Mouse (Mus musculus): ENCODE results near the gene Rhov. TPM values are rescaled to one million over a fixed set of nuclear protein-coding genes. Genes with fewer than 3 reads are reported as not detected.

Gene Rhov
- polyA plus RNA-seq, 1 experiment from 2014 or later, result 1.3 TPM

- WGBS, result 46% methylated on average over 5 of the region's 5 CpGs
- H3K9me3 ChIP-seq (ENCODE audit: control insufficient read depth), result no peaks in the 10 kb centered on the region
- H3K4me1 ChIP-seq (replicated peaks; ENCODE audit: control insufficient read depth, insufficient read depth, low read length), result peaks cover 7% of the 10 kb centered on the region; the same call in 1 of the 2 replicates
- peaks cover 3% of the 10 kb centered on the region for H3K27me3 ChIP-seq (replicated peaks; ENCODE audit: control insufficient read depth, insufficient read depth, low read length)
- 0 out of 2 replicates have a peak overlapping the region, but pooled peaks have one; percentile 1 for H3K4me2 ChIP-seq (replicated peaks; ENCODE audit: low read depth)
- H3K4me3 ChIP-seq (ENCODE audit: low read depth, low read length), result no peak overlapping the region
- ATAC-seq, result peak; percentile 8
- TF ChIP-seq CTCF (IDR thresholded peaks at IDR 0.05; ENCODE audit: low read depth), result no peak
- no peak overlapping the region for H3K27ac ChIP-seq (ENCODE audit: low read depth, low read length)
- peaks cover 19% of the 10 kb centered on the region; the same call in 1 of the 2 replicates for H3K36me3 ChIP-seq (ENCODE audit: control insufficient read depth, insufficient read depth)
- no peak overlapping the region for H3K9ac ChIP-seq (ENCODE audit: low read depth, low read length)
Measured at GRCm38 (mm10) chr2:119250377-119250776, 20.7 kb downstream of the Rhov start.

GRCm38 (mm10) chr2:119249592-119250061 lies 21.4 kb downstream of the Rhov start:
- peak; percentile 24; the same call in 1 of the 2 replicates for TF ChIP-seq CTCF (IDR thresholded peaks at IDR 0.05; ENCODE audit: low read depth)
- Histone ChIP-seq H3K4me3 (ENCODE audit: low read depth, low read length) (no peak overlapping the region), H3K27ac (ENCODE audit: low read depth, low read length) (peak overlapping the region; percentile 50; the same call in 1 of the 2 replicates), H3K27me3 (replicated peaks; ENCODE audit: control insufficient read depth, insufficient read depth, low read length) (peaks cover 3% of the 10 kb centered on the region; the same call in 1 of the 2 replicates), H3K9ac (ENCODE audit: low read depth, low read length) (no peak overlapping the region), H3K9me3 (ENCODE audit: control insufficient read depth) (no peaks in the 10 kb centered on the region), H3K36me3 (ENCODE audit: control insufficient read depth, insufficient read depth) (peaks cover 23% of the 10 kb centered on the region; the same call in 1 of the 2 replicates), H3K4me2 (replicated peaks; ENCODE audit: low read depth) (no peak overlapping the region), H3K4me1 (replicated peaks; ENCODE audit: control insufficient read depth, insufficient read depth, low read length) (peaks cover 7% of the 10 kb centered on the region; the same call in 1 of the 2 replicates)
- peak; percentile 17; the same call in 1 of the 2 replicates for ATAC-seq
- 36% methylated on average over 4 of the region's 4 CpGs for WGBS

- Histone ChIP-seq H3K4me2 (replicated peaks; ENCODE audit: low read depth) (no peak overlapping the region), H3K27ac (ENCODE audit: low read depth, low read length) (no peak overlapping the region), H3K9ac (ENCODE audit: low read depth, low read length) (no peak overlapping the region), H3K4me3 (ENCODE audit: low read depth, low read length) (no peak overlapping the region), H3K4me1 (replicated peaks; ENCODE audit: control insufficient read depth, insufficient read depth, low read length) (peaks cover 7% of the 10 kb centered on the region), H3K27me3 (replicated peaks; ENCODE audit: control insufficient read depth, insufficient read depth, low read length) (no peaks in the 10 kb centered on the region), H3K36me3 (ENCODE audit: control insufficient read depth, insufficient read depth) (peaks cover 23% of the 10 kb centered on the region; the same call in 1 of the 2 replicates), H3K9me3 (ENCODE audit: control insufficient read depth) (no peaks in the 10 kb centered on the region)
- TF ChIP-seq CTCF (IDR thresholded peaks at IDR 0.05; ENCODE audit: low read depth), result no peak
- WGBS, result 85% methylated on average over 9 of the region's 9 CpGs
- ATAC-seq, result no peak
Measured at GRCm38 (mm10) chr2:119247904-119248303, 23.2 kb downstream of the Rhov start.

- 76% methylated on average over 7 of the region's 7 CpGs for WGBS
- Histone ChIP-seq H3K4me2 (replicated peaks; ENCODE audit: low read depth) (no peak overlapping the region), H3K4me3 (ENCODE audit: low read depth, low read length) (no peak overlapping the region), H3K9ac (ENCODE audit: low read depth, low read length) (no peak overlapping the region), H3K9me3 (ENCODE audit: control insufficient read depth) (no peaks in the 10 kb centered on the region), H3K27ac (ENCODE audit: low read depth, low read length) (no peak overlapping the region), H3K36me3 (ENCODE audit: control insufficient read depth, insufficient read depth) (peaks cover 23% of the 10 kb centered on the region; the same call in 1 of the 2 replicates), H3K4me1 (replicated peaks; ENCODE audit: control insufficient read depth, insufficient read depth, low read length) (peaks cover 3% of the 10 kb centered on the region), H3K27me3 (replicated peaks; ENCODE audit: control insufficient read depth, insufficient read depth, low read length) (no peaks in the 10 kb centered on the region)
- TF ChIP-seq CTCF (IDR thresholded peaks at IDR 0.05; ENCODE audit: low read depth), result no peak
- ATAC-seq, result no peak
Measured at GRCm38 (mm10) chr2:119245246-119245645, 25.8 kb downstream of the Rhov start.

- peak overlapping the region; percentile 54; the same call in 1 of the 2 replicates for H3K27ac ChIP-seq (ENCODE audit: low read depth, low read length)
- WGBS, result 30% methylated on average over 9 of the region's 9 CpGs
- peak overlapping the region; percentile 40 for H3K4me2 ChIP-seq (replicated peaks; ENCODE audit: low read depth)
- ATAC-seq, result no peak
- H3K27me3 ChIP-seq (replicated peaks; ENCODE audit: control insufficient read depth, insufficient read depth, low read length), result no peaks in the 10 kb centered on the region
- no peaks in the 10 kb centered on the region; the same call in 1 of the 2 replicates for H3K4me1 ChIP-seq (replicated peaks; ENCODE audit: control insufficient read depth, insufficient read depth, low read length)
- H3K9ac ChIP-seq (ENCODE audit: low read depth, low read length), result no peak overlapping the region
- H3K4me3 ChIP-seq (ENCODE audit: low read depth, low read length), result 0 out of 2 replicates have a peak overlapping the region, but pooled peaks have one; percentile 5
- no peak for TF ChIP-seq CTCF (IDR thresholded peaks at IDR 0.05; ENCODE audit: low read depth)
- H3K36me3 ChIP-seq (ENCODE audit: control insufficient read depth, insufficient read depth), result peaks cover 16% of the 10 kb centered on the region; the same call in 1 of the 2 replicates
- no peaks in the 10 kb centered on the region for H3K9me3 ChIP-seq (ENCODE audit: control insufficient read depth)
Measured at GRCm38 (mm10) chr2:119242548-119242947, 28.5 kb downstream of the Rhov start.

- 53% methylated on average over 4 of the region's 4 CpGs for WGBS
- H3K4me2 ChIP-seq (replicated peaks; ENCODE audit: low read depth), result peak overlapping the region; percentile 72
Measured at GRCm38 (mm10) chr2:119240819-119241186, 30.3 kb downstream of the Rhov start.

More at GRCm38 (mm10) chr2:119240819-119241186, 30.3 kb downstream of the Rhov start:
- no peaks in the 10 kb centered on the region for H3K27me3 ChIP-seq (replicated peaks; ENCODE audit: control insufficient read depth, insufficient read depth, low read length)
- peaks cover 7% of the 10 kb centered on the region; the same call in 1 of the 2 replicates for H3K36me3 ChIP-seq (ENCODE audit: control insufficient read depth, insufficient read depth)
- H3K4me3 ChIP-seq (ENCODE audit: low read depth, low read length), result peak overlapping the region; percentile 64; the same call in 1 of the 2 replicates
- no peak overlapping the region for H3K9ac ChIP-seq (ENCODE audit: low read depth, low read length)
- no peak for TF ChIP-seq CTCF (IDR thresholded peaks at IDR 0.05; ENCODE audit: low read depth)
- ATAC-seq, result no peak
- H3K27ac ChIP-seq (ENCODE audit: low read depth, low read length), result peak overlapping the region; percentile 89; the same call in 1 of the 2 replicates
- no peaks in the 10 kb centered on the region; the same call in 1 of the 2 replicates for H3K4me1 ChIP-seq (replicated peaks; ENCODE audit: control insufficient read depth, insufficient read depth, low read length)
- H3K9me3 ChIP-seq (ENCODE audit: control insufficient read depth), result no peaks in the 10 kb centered on the region

Data from intestine, postnatal 0 days (tissue).